Mouse (Mus musculus) left cerebral cortex, adult 8-10 months (tissue): Measurements from ENCODE around the gene Gpr18. TPM values are rescaled to one million over a fixed set of nuclear protein-coding genes. Genes with fewer than 3 reads are reported as not detected.

Experiments used
- DNase-seq, 2 experiments: peaks; one replicate each; pipeline ENCODE4 v3.0.0; 2022; ENCODE audit warnings: low spot score in 2 of 2
- total RNA-seq, 4 experiments: library from RNA; stranded (reverse); gene quantifications; 2 replicates each; pipeline ENCODE4 v1.2.4; 2022

Gpr18 gene
- total RNA-seq: not detected

DNA sequence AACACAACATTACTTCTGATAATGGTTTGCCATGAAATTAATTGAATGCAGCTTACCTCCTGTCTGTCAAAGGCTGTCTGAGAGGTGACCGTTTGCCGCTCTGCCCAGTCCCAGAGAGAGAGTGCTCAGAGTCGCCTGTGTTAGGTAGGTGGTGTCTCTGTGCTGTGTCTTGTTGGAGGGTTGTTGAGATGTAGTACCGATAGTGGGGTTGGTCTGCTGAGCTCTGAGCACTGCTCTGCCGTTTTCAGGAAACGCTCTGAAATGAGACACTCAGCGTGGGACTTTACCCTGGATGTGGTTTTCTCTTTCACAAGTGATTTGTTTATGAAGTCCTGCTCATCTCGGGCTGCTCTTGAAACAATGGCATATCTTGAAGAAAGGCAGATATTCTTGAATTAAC, at the start of gene Gpr18:
Gene Gpr18 (minus strand): TSS at position 161 of the 400 bp plus-strand sequence.
- DNase-seq: no peak

DNA sequence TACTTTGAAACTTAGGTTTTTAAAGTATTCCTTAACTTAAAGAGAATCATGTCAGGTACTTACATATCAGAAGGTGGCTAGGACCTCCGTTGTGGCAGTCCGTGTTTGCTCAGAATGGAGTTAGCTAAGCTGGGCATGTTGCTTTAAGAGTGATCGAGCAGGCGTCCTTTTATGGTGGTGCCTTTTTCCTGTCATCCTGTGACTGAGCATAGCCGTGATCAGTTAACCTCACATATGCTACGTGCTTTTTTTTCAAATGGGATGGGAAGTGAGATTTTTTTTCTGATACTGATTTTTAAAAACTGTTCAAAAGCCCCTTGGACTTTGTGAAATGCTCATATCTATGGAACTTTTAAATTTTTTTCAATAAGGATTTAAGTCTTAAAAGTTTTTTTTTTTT, 49.4 kb upstream of the Gpr18 start, which contains the start of gene Gpr183:
Gene Gpr183 (minus strand): TSS at position 206 of the 400 bp plus-strand sequence.
- DNase-seq: no peak

GRCm38 (mm10) chr14:121963942-121964335, 48.4 kb upstream of the Gpr18 start:
- no peak for DNase-seq

GRCm38 (mm10) chr14:121963251-121963941, 47.8 kb upstream of the Gpr18 start:
- DNase-seq: no peak

- DNase-seq: no peak
Observed at GRCm38 (mm10) chr14:121962128-121962890, 46.7 kb upstream of the Gpr18 start.

DNA sequence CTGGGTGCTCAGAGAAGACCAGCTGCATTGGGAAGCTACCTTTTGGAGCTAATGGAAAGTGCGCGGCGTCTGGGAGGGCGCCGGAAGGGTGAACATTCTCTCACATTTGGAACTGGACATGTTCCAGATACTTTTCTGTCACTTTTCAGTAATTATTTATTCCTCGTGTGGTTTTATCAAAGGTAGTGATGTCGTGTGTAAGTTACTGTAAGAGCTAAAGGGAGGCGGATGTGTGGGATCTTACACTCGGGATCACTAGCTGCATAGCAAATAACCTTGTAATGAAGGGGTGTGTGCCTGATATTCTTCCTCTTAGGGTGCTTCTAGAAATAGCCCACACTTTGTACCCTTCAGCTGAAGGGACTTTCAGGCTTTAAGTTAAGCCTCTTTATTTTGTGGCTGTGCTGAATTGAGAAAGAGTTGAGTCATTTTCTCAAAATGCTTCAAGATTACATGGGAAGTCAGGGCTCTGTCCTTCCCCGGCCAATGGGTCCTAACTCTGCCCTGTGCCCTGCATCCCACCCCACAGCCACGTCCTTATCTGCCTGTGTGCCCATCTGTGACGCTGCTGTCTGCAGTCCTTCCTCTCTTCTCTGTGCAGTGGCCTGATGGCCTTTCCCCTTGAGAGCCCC, 46.0 kb upstream of the Gpr18 start:
- no peak for DNase-seq

DNA sequence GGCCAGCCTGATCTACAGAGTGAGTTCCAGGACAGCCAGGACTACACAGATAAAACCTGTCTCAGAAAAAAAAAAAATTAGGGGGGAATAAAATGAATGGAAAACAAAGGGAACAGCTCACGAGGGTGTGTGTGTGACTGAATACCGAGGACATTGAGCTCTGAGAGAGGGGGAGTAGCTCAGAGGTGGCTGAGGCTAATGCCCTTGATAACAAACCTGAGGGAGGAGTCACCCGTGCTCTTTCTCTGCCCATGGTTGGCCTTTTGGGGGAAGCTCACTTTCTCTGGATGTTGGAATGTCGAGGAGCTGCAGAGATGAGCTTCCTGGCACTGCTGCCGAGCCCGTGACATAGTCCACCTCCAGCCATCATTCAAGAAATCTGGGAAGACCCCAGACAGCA, 45.4 kb upstream of the Gpr18 start:
- DNase-seq: no peak

DNA sequence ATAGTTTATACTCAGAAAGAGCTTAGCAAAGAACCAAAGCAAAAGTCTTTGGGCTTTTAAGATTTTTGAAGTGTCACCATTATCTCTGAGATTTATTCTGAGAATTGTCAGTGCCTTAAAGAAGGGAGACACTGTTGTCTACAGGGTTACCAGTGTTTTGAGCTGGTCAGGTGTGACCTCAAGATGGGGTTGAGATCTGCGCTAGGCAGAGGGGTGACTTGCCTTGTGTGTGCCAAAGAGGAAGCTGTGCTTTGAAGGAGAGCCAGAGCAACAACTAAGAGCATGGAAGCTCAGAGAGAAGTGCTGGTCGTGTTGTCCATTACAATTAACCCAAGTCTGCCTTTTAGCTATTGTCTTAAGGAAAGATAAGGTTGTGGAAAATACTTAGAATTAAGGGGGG, 45.0 kb upstream of the Gpr18 start:
- no peak for DNase-seq

GRCm38 (mm10) chr14:121960031-121960430, 44.5 kb upstream of the Gpr18 start:
- DNase-seq: no peak

GRCm38 (mm10) chr14:121959538-121959980, 44.0 kb upstream of the Gpr18 start:
- no peak for DNase-seq

- no peak for DNase-seq
Observed at GRCm38 (mm10) chr14:121958751-121959537, 43.4 kb upstream of the Gpr18 start.

GRCm38 (mm10) chr14:121958041-121958750, 42.6 kb upstream of the Gpr18 start:
- no peak for DNase-seq

DNA sequence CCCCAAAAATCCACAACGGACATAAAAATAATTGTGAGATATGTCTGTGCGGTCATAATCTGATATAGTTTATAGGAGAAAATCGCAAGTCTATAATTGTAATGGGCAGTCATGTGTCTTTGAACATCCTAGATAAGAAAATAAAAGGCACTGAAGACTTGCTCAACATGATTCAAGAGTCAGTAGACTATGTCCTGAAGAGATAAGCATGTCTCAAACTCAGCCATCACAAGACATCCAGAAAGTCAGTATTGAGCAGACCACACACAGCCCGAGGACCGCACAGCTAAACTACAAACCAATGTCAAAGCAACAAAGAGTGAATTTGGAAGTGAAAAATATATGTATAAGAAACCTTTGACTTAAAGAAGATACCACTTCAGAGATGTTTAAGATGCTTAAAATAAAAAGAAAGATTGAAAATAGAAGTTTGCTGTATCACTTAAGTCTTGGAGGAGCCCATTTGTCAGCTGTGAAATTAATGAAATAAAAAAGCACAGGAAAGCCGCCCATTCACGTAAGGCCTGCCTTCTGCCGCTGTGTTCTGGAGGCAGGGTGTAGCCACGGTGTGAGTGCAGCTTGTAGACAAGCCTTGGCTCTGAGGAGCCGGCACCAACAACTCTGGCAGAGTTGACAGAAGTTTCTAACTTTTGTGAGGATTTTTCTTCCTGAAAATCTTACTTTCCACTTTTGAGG, 41.7 kb upstream of the Gpr18 start:
- DNase-seq: no peak

GRCm38 (mm10) chr14:121956291-121956690, 40.7 kb upstream of the Gpr18 start:
- no peak for DNase-seq

DNA sequence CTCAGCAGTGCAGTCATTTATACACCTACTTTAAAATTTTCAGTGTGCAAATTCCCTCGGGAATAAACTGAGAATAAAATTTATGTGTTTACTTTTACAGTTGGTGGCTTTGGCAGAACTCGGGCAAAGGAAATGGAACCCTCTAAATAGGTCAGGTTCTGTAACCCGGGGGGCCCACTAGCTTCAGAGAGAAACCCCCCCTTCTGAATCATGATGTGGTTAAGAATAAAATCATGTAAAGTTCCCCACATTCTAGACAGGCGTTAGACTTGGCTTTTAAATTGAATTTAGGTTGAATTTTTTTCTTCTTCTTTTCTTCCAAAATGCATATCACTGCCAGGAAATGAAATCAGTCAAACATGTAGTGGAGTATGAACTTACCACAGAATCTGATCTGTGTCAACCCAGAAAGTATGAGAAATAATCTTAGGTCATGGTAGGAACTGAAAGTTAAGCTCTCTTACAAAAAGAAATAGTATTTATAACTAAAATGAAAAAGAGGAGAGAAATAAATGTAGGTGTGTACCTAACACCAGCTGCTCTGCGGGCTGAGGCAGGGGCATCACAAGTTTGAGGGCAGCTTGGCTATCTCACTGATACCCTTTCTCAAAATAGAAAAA, 39.7 kb upstream of the Gpr18 start:
- no peak for DNase-seq

DNA sequence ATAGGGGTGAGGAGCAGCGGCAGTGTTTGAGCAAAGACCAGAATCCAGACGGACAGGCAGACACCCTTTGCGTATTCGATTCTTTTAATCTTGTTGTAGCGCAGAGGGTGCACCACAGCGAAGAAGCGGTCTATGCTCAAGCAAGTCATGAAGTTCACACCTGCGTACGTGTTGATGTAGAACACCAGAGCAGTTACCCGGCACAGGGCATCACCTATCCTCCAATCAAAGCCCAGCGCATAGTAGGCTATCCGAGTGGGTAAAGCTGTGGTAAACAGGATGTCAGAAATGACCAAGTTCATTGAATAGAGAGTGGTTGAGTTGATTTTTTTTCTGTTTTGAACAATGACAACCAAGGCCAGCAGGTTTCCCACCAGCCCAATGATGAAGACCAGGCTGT, 39.0 kb upstream of the Gpr18 start:
- no peak for DNase-seq

DNA sequence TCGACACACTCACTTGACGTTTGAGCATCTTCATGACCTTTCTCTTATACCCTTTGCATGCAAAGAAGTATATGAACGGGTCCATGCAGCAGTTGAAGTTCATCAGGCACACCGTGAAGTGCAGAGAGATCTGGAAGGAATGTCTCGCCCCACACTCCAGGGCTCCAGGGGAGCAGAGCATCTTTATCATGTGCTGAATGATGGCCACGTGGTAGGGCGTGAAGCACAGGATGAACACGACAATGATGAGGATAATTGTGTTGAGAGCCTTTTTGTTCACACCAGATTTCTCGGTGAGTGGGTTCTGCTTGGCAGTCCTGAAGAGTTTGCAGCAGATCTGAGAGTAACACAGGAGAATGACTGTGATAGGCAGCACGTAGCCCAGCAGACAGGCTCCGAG, 38.5 kb upstream of the Gpr18 start:
- DNase-seq: no peak

DNA sequence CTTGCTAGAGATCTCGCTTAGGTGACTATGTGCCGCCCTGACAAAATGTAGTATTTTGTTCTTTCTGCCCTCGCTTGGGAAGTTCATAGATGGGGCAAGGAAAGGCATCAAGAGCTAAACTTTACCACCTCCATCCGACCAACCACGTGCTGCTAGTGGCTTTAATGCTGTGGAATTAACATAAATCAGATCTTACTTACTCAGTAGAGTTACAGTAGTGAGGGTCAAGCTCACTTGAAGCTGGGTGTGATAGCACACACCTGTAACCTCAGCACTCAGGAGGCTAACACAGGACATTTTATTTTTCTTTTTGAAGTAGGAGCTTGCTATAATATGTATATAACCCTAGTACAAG, 36.4 kb upstream of the Gpr18 start:
- no peak for DNase-seq

DNA sequence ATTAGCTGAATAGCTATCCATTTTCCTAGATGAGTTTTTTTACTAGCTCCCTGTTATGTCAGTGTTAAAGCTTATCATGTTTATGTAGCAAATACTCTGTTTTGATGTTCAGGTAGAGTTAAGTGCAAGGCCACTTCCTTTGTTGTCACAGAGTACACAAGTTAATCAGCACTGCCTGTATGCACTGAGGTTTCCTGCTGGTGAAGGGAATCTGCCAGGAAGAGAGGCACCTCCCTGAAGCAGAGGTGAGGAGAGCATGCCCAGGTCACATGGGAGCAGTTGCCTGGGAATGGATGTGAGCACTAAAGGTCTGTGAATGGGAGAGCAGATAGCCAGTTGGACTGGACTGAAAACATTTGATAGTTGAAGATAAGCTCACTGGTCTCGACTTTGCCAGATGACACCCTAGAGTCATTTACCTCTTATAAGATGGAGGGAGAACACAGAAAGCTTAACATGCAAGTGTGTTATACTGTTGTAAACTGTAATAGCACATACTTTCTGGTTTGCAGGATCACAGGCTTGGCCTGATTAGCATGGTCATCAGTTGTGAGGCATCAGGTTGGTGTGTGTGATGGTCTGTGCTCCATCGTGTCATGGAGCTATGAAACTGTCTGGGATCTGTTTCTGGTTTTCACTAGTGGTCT, 35.9 kb upstream of the Gpr18 start:
- DNase-seq: no peak
